Mouse (Mus musculus) embryo, embryonic 10.5 days (tissue): ENCODE data around the gene Bmp10.

Experiments
- DNase-seq: peaks from one replicate; pipeline ENCODE4 v3.0.0-alpha.2; 2015; ENCODE audit warnings: low spot score

Gene Bmp10

DNA sequence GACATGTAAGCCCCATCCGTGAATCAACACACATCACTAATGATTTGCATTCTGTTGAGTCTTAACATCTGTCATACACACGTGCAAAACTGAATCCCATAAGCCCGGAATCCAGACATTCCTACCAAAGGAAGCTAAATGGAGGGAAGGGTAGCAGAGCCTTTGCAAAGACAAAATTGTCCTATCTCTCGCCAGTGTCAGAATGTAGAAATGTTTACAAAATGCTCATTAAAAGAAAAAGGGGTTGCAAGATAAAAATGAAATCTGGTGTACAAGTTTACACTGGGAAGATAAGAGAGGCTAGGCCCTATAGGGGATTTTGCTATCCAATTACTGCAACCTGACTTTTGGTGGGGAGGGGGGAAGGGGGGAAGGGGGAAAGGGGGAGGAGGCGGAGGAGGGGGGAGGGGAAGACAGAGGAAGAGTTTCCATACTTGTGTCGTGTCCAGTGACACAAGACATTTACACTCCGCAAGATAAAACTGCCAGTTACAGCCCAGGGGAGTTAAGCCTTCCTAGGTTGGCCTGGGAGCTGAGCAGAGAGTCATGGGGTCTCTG, at the start of gene Bmp10:
Bmp10 (plus strand) TSS at position 508 of the 558 bp plus-strand sequence.
- no peak for DNase-seq

DNA sequence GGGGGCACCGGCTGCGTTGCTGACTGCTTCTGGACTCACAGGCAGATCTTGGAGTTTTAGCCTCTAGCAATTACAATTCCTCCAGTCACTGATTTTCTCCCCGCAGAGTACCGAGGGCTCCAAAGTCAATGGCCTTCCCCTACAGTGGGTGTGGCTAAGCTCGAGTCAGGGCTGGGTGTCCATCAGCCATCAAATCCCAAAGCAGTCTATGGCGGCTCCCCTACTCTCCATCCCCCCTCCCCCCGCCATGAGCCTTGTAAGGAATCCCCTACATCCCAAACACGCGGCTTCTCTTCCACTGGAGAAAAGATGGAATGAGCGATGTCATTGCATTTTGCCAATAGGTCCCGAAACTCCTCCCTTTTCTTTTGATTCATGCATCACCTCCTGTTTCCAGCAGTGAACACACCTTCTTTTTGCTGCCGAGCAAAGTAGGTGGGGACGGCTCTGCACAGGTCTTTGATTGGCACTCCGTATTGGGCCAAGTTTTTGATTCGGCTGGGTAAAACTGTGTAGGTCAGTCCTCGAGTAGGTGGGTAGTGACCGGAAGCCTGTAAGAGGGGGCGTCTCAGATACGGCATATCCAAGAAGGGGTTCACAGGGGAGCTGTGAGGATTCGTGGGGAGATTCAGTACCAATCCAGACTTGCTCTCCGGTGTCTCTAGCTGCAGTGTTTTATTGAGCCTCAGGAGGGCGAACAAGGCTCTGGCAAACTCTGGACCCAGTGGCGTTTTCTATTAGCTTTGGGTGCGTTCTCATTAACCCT, 44.7 kb upstream of the Bmp10 start:
- peak; percentile 49 for DNase-seq

GRCm38 (mm10) chr6:87384761-87385160, 44.0 kb upstream of the Bmp10 start:
- no peak for DNase-seq

DNA sequence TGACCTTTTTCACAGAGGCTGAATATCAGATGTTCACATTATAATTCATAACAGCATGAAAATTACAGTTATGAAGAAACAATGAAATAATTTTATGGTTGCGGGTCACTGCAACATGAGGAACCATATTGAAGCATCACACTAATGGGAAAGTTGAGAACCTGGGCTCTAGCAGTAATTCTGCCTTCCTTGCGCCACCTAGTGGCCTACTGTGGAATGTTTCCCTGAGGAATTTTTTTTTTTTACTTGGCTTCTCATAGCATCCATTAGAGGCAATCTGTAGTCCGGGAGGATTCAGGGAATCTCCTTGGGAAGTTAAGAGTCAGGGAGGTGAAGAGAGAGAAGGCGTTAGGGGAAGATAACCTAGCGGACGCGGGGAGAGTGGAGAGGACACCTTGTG, 42.6 kb upstream of the Bmp10 start:
- peak; percentile 93 for DNase-seq

DNA sequence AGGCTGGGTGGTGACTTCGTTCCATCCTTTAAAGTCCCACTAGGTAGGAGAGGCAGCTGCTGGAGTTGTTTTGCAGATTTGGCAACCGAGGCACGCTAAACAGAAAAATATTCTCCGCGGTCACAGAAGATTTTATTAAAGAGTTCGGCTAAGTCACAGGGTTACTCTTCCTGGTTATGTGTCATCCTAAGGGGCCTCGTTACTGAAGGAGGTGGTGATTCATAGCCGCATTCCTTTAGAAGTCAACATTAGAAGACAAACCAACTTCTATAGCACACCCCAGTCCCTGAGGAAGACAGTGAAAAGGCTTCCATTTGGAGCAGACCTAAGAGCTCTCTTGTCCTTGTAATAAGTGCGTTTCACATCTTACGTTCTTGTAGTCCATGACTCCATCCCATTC, 42.1 kb upstream of the Bmp10 start:
- no peak for DNase-seq

GRCm38 (mm10) chr6:87388877-87389276, 39.9 kb upstream of the Bmp10 start, which contains the start of gene Gkn3:
Gene Gkn3 (minus strand): TSS chr6:87388935.
- no peak for DNase-seq

- peak; percentile 54 for DNase-seq
These were observed 39.3 kb upstream of the Bmp10 start for GRCm38 (mm10) chr6:87389455-87389989.

- DNase-seq = no peak
These were observed 35.2 kb upstream of the Bmp10 start for GRCm38 (mm10) chr6:87393466-87394205.

- DNase-seq = no peak
These were observed 34.0 kb upstream of the Bmp10 start for GRCm38 (mm10) chr6:87394783-87395182.

- DNase-seq = peak; percentile 85
These were observed 29.7 kb upstream of the Bmp10 start for GRCm38 (mm10) chr6:87399137-87399536.

- DNase-seq = no peak
These were observed 28.8 kb upstream of the Bmp10 start for GRCm38 (mm10) chr6:87399886-87400566.

DNA sequence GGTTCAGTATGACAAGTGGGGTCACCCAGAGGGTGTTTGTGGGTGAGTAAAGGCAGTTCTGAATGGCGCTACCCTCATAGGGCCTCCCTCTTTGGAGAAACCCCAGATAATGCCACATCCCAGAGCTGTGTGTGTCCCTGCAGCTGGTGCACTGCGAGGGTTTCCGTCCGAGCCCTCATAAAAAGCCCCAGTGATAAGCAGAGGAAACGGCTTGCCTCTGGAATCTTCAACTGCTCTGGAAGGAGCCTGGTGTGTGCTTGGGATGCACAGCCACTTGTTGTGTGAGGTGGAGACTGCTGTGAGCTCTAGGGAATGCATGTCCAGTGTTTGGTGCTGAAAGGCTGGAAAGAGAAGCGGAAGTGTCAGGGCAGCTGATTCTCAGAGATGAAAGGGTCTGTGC, 27.3 kb upstream of the Bmp10 start:
- DNase-seq = no peak

DNA sequence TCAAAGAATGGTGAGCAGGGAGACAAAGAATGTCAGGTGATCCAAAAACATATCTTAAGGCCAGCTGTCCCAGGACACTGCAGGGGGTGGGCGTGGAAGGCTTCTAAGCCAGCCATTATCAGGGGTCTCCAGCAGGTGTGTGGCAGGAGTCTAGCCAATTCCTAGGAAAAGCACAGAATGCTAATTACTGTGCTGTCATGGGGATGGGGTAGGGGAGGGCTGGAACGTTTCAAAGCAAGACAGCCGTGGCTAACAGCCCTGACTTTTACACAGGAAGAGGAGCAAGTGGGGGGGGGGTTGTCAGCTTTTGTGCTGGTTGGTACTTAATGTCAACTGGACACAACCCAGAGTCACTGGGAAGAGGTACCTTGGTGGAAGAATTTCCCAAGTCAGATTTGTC, 16.8 kb upstream of the Bmp10 start:
- no peak for DNase-seq

DNA sequence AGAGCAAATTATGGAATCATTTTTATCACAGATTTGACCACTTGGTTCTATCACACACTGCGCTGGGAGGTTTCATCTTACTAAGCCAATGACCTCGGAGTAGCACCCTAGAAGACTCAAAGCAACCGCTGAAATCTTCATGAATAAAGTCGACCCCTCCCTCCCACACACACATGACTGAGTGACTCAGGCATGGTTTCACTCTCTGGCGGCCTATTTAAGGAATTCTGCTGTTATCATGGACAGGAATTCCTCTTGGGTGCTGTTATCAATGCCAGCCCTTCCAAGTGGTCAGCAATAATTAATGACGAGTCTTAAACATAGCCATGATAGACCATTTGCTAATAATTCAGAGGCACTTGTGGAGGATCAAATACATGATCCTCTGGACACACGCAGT, 6.5 kb upstream of the Bmp10 start:
- peak; percentile 14 for DNase-seq

- no peak for DNase-seq
These were observed 4.6 kb upstream of the Bmp10 start for GRCm38 (mm10) chr6:87424037-87424816.

DNA sequence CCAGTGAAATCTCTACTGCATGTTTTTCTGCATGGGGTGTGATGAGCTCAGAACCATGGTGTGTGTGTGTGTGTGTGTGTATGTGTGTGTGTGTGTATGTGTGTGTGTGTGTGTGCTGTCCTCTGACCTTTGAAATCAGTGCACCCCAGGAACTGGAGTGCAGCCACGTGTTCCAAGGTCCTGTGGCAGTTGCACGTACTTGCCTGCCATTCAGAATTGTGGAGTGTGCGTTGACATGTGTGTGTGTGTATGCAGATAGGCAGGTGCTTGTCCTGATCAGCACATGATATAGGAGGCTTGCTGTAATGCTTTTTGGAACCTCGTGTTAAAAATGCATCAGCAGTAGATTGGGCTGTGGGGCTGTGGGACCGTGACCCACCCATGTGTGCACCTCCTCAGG, 1.8 kb upstream of the Bmp10 start:
- DNase-seq = no peak

GRCm38 (mm10) chr6:87427616-87428015, 1.2 kb upstream of the Bmp10 start:
- DNase-seq = no peak

DNA sequence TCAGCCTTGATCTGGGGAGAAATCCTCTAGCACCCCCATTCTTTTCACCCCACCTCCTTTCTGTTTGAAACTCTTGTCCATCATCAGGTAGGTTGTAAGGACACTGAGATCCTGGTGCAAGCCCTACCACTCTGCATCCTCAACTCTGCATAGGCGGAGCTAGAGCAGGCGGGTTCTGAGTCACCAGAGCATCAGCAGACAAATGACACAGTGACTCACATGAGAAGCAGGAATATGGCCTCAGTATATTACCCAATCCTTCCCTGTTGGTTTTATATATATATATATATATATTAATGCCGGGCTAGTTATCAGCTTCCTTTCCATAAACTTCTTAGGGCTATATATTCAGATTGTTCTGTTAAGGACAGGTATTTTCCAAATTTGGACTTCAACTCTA, 7.0 kb downstream of the Bmp10 start:
- DNase-seq = no peak

- no peak for DNase-seq
These were observed 8.0 kb downstream of the Bmp10 start for GRCm38 (mm10) chr6:87436745-87437144.

DNA sequence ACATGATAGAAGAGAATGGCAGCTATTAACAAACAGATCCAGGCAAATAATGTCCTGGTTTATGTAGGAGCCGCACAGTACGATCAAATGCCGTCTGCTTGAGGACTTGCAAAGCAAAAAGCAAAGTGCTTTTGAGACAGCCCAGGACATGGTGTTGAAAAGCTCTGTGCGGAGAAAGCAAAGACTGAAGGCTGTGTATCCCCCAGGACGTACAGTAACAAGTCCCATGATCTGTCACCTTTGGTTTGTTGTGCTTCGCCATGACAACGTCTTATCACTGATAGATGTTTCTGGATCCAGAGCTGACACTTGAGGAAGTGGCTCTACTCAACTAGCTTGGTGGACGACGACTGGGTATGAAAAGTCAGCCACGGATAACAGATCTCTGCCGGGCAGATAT, 14.5 kb downstream of the Bmp10 start:
- DNase-seq = no peak

GRCm38 (mm10) chr6:87445222-87445621, 16.4 kb downstream of the Bmp10 start:
- no peak for DNase-seq
